ENCODE assay signal across 8 mouse cellular contexts in genomic region chr8:111539422-111540076, GRCm38 (mm10). TPM values are rescaled to one million over a fixed set of nuclear protein-coding genes. Genes with fewer than 3 reads are reported as not detected.
A peak's percentile ranks its signal among the peaks of the same experiment; 100 is the strongest.
DNase-seq lines count a peak whose midpoint lies in the region; ATAC-seq and TF ChIP-seq lines count a peak whose summit lies in the region.

No protein-coding gene starts in this region.

- peaks cover 48% of the 10 kb centered on the region for H3K4me1 ChIP-seq in heart, embryonic 12.5 days (replicated peaks)
- peaks cover 74% of the 10 kb centered on the region for H3K4me1 ChIP-seq in liver, embryonic 13.5 days (replicated peaks)
- peaks cover 10% of the 10 kb centered on the region for H3K4me1 ChIP-seq in stomach, postnatal 0 days (replicated peaks; ENCODE audit: control insufficient read depth, insufficient read depth)

- peak; percentile 51 to 55 for DNase-seq in heart, adult 18-20 months
- DNase-seq in heart, postnatal 4 days: no peak
- DNase-seq in adrenal gland, postnatal 36 days: peak; percentile 38 to 56
- no peak for DNase-seq in liver, embryonic 13.5 days
- DNase-seq in stomach, postnatal 0 days (ENCODE audit: low spot score): no peak
- no peak for DNase-seq in ovary, adult 18-20 months (ENCODE audit: low spot score)
- DNase-seq in urinary bladder, postnatal 25 days (ENCODE audit: low spot score): no peak

- ATAC-seq in heart, embryonic 12.5 days (ENCODE audit: insufficient number of reproducible peaks, low FRiP score): no peak
- ATAC-seq in liver, embryonic 13.5 days (ENCODE audit: low read depth): no peak
- ATAC-seq in stomach, postnatal 0 days (ENCODE audit: low FRiP score, low TSS enrichment): no peak

- WGBS in heart, embryonic 12.5 days: 46% methylated on average over 10 of the region's 10 CpGs
- 35% methylated on average over 10 of the region's 10 CpGs for WGBS in liver, embryonic 13.5 days (ENCODE audit: insufficient replicate concordance)
- WGBS in stomach, postnatal 0 days: 50% methylated on average over 10 of the region's 10 CpGs

- H3K27me3 ChIP-seq in heart, embryonic 12.5 days (replicated peaks): no peaks in the 10 kb centered on the region
- 0 out of 2 replicates have a peak, but pooled peaks cover 5% of the 10 kb centered on the region for H3K27me3 ChIP-seq in liver, embryonic 13.5 days
- no peaks in the 10 kb centered on the region for H3K27me3 ChIP-seq in stomach, postnatal 0 days (ENCODE audit: control insufficient read depth, insufficient read depth, low read length)

- no peaks in the 10 kb centered on the region for H3K36me3 ChIP-seq in heart, embryonic 12.5 days
- H3K36me3 ChIP-seq in liver, embryonic 13.5 days: no peaks in the 10 kb centered on the region
- no peaks in the 10 kb centered on the region for H3K36me3 ChIP-seq in stomach, postnatal 0 days (ENCODE audit: control insufficient read depth, insufficient read depth, low read length)

- TF ChIP-seq EP300 in stomach, postnatal 0 days (optimal IDR thresholded peaks at IDR 0.05): no peak

- peak overlapping the region; percentile 18 for H3K4me3 ChIP-seq in heart, embryonic 12.5 days
- peak overlapping the region; percentile 14; the same call in 1 of the 2 replicates for H3K4me3 ChIP-seq in liver, embryonic 13.5 days (replicated peaks)
- H3K4me3 ChIP-seq in stomach, postnatal 0 days (ENCODE audit: low read depth, low read length): no peak overlapping the region

- peak overlapping the region; percentile 49 for H3K27ac ChIP-seq in heart, embryonic 12.5 days (ENCODE audit: poor library complexity, severe bottlenecking)
- H3K27ac ChIP-seq in liver, embryonic 13.5 days: peak overlapping the region; percentile 40
- H3K27ac ChIP-seq in stomach, postnatal 0 days (replicated peaks): peak overlapping the region; percentile 58; the same call in 1 of the 2 replicates

- peak overlapping the region; percentile 49 for H3K4me2 ChIP-seq in heart, embryonic 12.5 days
- peak overlapping the region; percentile 32 for H3K4me2 ChIP-seq in liver, embryonic 13.5 days
- H3K4me2 ChIP-seq in stomach, postnatal 0 days (replicated peaks; ENCODE audit: low read depth): no peak overlapping the region

- no peak for TF ChIP-seq CTCF in stomach, postnatal 0 days (IDR thresholded peaks at IDR 0.05; ENCODE audit: low read depth)

- H3K9ac ChIP-seq in heart, embryonic 12.5 days: peak overlapping the region; percentile 33; the same call in 1 of the 2 replicates
- H3K9ac ChIP-seq in liver, embryonic 13.5 days: peak overlapping the region; percentile 28; the same call in 1 of the 2 replicates
- 0 out of 2 replicates have a peak overlapping the region, but pooled peaks have one; percentile 28 for H3K9ac ChIP-seq in stomach, postnatal 0 days (ENCODE audit: low read length)

- no peaks in the 10 kb centered on the region for H3K9me3 ChIP-seq in heart, embryonic 12.5 days (replicated peaks)
- no peaks in the 10 kb centered on the region for H3K9me3 ChIP-seq in liver, embryonic 13.5 days (replicated peaks)
- no peaks in the 10 kb centered on the region for H3K9me3 ChIP-seq in stomach, postnatal 0 days (ENCODE audit: control insufficient read depth, low read length)

RNA-seq across cellular contexts. Expression of gene Znrf1, which starts 3.7 kb away (rescaled TPM):
- 10 to 100 TPM; 52.5 to 66.6 TPM for total RNA-seq in heart, adult 18-20 months (2021)
- total RNA-seq in heart, postnatal 4 days (2021): 10 to 100 TPM; 60.1 to 60.5 TPM
- 10 to 100 TPM; 38.1 to 40.6 TPM for total RNA-seq in adrenal gland, postnatal 36 days (2021)
- polyA plus RNA-seq in heart, embryonic 12.5 days (2016; fragmentation: Nextera tagmentation; extraction: Ambion mirVana): 33.1 and 35.1 TPM in 2 replicates
- 5.3 and 5.7 TPM in 2 replicates for polyA plus RNA-seq in liver, embryonic 13.5 days (2015; fragmentation: Nextera tagmentation; extraction: Ambion mirVana)
- 14.8 and 19.2 TPM in 2 replicates for polyA plus RNA-seq in stomach, postnatal 0 days (2015; fragmentation: Nextera tagmentation; extraction: Ambion mirVana)

RNA-seq across cellular contexts. Expression of gene Wdr59, which starts 17.7 kb away (rescaled TPM):
- 1 to 10 TPM; 7.1 to 7.8 TPM for total RNA-seq in heart, adult 18-20 months (2021)
- total RNA-seq in heart, postnatal 4 days (2021): 1 to 10 TPM; 8.5 to 9.0 TPM
- total RNA-seq in adrenal gland, postnatal 36 days (2021): 10 to 100 TPM; 10.4 to 12.8 TPM
- polyA plus RNA-seq in heart, embryonic 12.5 days (2016; fragmentation: Nextera tagmentation; extraction: Ambion mirVana): 4.7 and 4.9 TPM in 2 replicates
- polyA plus RNA-seq in liver, embryonic 13.5 days (2015; fragmentation: Nextera tagmentation; extraction: Ambion mirVana): 1.8 and 2.5 TPM in 2 replicates
- 2.0 and 2.2 TPM in 2 replicates for polyA plus RNA-seq in stomach, postnatal 0 days (2015; fragmentation: Nextera tagmentation; extraction: Ambion mirVana)

Comparison
In these comparisons a context has a peak if more than half of its experiments do, and no peak if none do; other contexts are left out.
1. DNase-seq: peak in heart, adult 18-20 months (2 of 2) and adrenal gland, postnatal 36 days (2 of 2); none in heart, postnatal 4 days (single experiment), liver, embryonic 13.5 days (single experiment), stomach, postnatal 0 days (single experiment), ovary, adult 18-20 months (single experiment) and urinary bladder, postnatal 25 days (single experiment).
2. Peak in every context shown above with its lines, with median percentiles within 50 percentile points of each other: H3K27ac ChIP-seq and H3K9ac ChIP-seq.